Mouse (Mus musculus) midbrain, embryonic 12.5 days (tissue): ENCODE data around the gene Elmo3. TPM values are rescaled to one million over a fixed set of nuclear protein-coding genes. Genes with fewer than 3 reads are reported as not detected.

Experiments
- ATAC-seq: fragments of 200-750 bp; cut with Nextera tagmentation; 2 replicates; pipeline ENCODE4 v1.8.0; 2017; ENCODE audit warnings: low read depth, moderate TSS enrichment, moderate library complexity; ENCODE audit not compliant: low FRiP score
- H3K27ac ChIP-seq: fragments of 300-500 bp; sonication (generic); replicated peaks from 2 replicates; pipeline ENCODE4 v1.5.1; 2016; ENCODE audit warnings: mild to moderate bottlenecking
- H3K27me3 ChIP-seq: fragments of 300-500 bp; sonication (generic); 2 replicates; pipeline ENCODE4 v1.6.1; 2016; ENCODE audit warnings: mild to moderate bottlenecking
- H3K36me3 ChIP-seq: fragments of 300-500 bp; sonication (generic); 2 replicates; pipeline ENCODE4 v1.6.1; 2016
- H3K4me1 ChIP-seq: fragments of 300-500 bp; sonication (generic); 2 replicates; pipeline ENCODE4 v1.6.1; 2016
- H3K4me2 ChIP-seq: fragments of 300-500 bp; sonication (generic); replicated peaks from 2 replicates; pipeline ENCODE4 v1.6.1; 2016; ENCODE audit warnings: mild to moderate bottlenecking, moderate library complexity
- H3K4me3 ChIP-seq: fragments of 300-500 bp; sonication (generic); 2 replicates; pipeline ENCODE4 v1.5.1; 2016; ENCODE audit warnings: mild to moderate bottlenecking
- H3K9ac ChIP-seq: fragments of 300-500 bp; sonication (generic); replicated peaks from 2 replicates; pipeline ENCODE4 v1.6.1; 2016; ENCODE audit warnings: mild to moderate bottlenecking, moderate library complexity
- H3K9me3 ChIP-seq: fragments of 300-500 bp; sonication (generic); 2 replicates; pipeline ENCODE4 v1.6.1; 2016; ENCODE audit warnings: mild to moderate bottlenecking
- WGBS: fragments of 180-500 bp; shearing (Covaris S2); methylation state at CpG from one replicate; pipeline ENCODE4 v1.1.7; 2016; 5-methylcytosine and 5-hydroxymethylcytosine counted together
- polyA plus RNA-seq: library from polyadenylated mRNA; unstranded; fragments of >200 nt; fragmentation: Nextera tagmentation; extraction: Ambion mirVana; gene quantifications from 2 replicates; pipeline ENCODE4 v1.2.1, GENCODE M21; 2016

The Elmo3 gene
- polyA plus RNA-seq, 1 experiment from 2014 or later = 1.7 TPM

GRCm38 (mm10) chr8:105304325-105305210 lies 833 bp upstream of the Elmo3 start:
- Histone ChIP-seq H3K9me3 (no peaks in the 10 kb centered on the region), H3K4me2 (no peak overlapping the region), H3K27me3 (no peaks in the 10 kb centered on the region), H3K4me1 (peaks cover 12% of the 10 kb centered on the region), H3K36me3 (peaks cover 82% of the 10 kb centered on the region), H3K27ac (no peak overlapping the region), H3K9ac (no peak overlapping the region), H3K4me3 (no peak overlapping the region)
- ATAC-seq = no peak; the same call in 1 of the 2 replicates
- WGBS = 79% methylated on average over 9 of the region's 9 CpGs

GRCm38 (mm10) chr8:105306146-105306691 lies 818 bp downstream of the Elmo3 start:
- Histone ChIP-seq H3K27me3 (no peaks in the 10 kb centered on the region), H3K4me3 (0 out of 2 replicates have a peak overlapping the region, but pooled peaks have one; percentile 12)

GRCm38 (mm10) chr8:105307670-105308069 lies 2.3 kb downstream of the Elmo3 start:
- Histone ChIP-seq H3K36me3 (peaks cover 63% of the 10 kb centered on the region), H3K4me2 (no peak overlapping the region), H3K27me3 (no peaks in the 10 kb centered on the region), H3K27ac (no peak overlapping the region), H3K4me3 (no peak overlapping the region), H3K4me1 (peaks cover 12% of the 10 kb centered on the region), H3K9ac (no peak overlapping the region), H3K9me3 (no peaks in the 10 kb centered on the region)
- 95% methylated on average over 13 of the region's 13 CpGs for whole genome bisulfite sequencing
- no peak for ATAC-seq

More at GRCm38 (mm10) chr8:105306146-105306691, 818 bp downstream of the Elmo3 start:
- H3K27ac ChIP-seq = peak overlapping the region; percentile 46; the same call in 1 of the 2 replicates
- H3K9ac ChIP-seq = no peak overlapping the region
- 61% methylated on average over 5 of the region's 5 CpGs for WGBS
- H3K4me2 ChIP-seq = peak overlapping the region; percentile 42
- H3K4me1 ChIP-seq = peaks cover 12% of the 10 kb centered on the region
- no peaks in the 10 kb centered on the region for H3K9me3 ChIP-seq
- H3K36me3 ChIP-seq = peaks cover 71% of the 10 kb centered on the region
- ATAC-seq = peak; percentile 11; the same call in 1 of the 2 replicates

GRCm38 (mm10) chr8:105308428-105308827 lies 3.0 kb downstream of the Elmo3 start:
- no peak overlapping the region for H3K27ac ChIP-seq

DNA sequence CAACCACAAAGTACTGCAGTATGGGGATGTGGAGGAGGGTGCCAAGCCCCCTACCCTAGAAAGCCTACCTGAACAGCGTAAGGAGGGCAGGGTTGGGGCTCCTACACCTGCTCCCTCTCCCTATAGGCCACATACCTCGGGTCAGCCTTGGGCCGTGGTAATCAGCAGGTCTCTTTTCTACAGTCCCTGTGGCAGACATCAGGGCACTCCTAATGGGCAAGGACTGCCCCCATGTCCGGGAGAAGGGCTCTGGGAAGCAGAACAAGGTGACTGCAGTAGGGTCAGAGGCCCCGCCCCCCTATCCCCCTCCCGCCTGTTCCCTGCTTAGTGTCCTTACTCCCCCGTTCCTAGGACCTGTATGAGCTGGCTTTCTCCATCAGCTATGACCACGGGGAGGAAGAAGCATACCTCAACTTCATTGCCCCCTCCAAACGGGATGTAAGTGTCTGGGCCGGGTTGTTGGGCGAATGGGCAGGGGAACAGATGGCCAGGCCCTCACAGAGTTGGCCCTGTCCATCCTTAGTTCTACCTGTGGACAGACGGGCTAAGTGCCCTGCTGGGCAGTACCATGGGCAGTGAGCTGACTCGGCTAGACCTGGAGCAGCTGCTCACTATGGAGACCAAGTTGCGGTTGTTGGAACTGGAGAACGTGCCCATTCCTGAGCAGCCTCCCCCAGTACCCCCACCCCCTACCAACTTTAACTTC lies 3.9 kb downstream of the Elmo3 start:
- Histone ChIP-seq H3K27me3 (no peaks in the 10 kb centered on the region), H3K4me2 (no peak overlapping the region), H3K4me3 (no peak overlapping the region), H3K27ac (no peak overlapping the region), H3K4me1 (peaks cover 12% of the 10 kb centered on the region), H3K36me3 (peaks cover 64% of the 10 kb centered on the region), H3K9ac (no peak overlapping the region), H3K9me3 (no peaks in the 10 kb centered on the region)
- ATAC-seq = no peak
- 82% methylated on average over 15 of the region's 15 CpGs for WGBS

More at GRCm38 (mm10) chr8:105308428-105308827, 3.0 kb downstream of the Elmo3 start:
- Histone ChIP-seq H3K4me1 (peaks cover 12% of the 10 kb centered on the region), H3K9me3 (no peaks in the 10 kb centered on the region), H3K4me2 (no peak overlapping the region), H3K9ac (no peak overlapping the region), H3K4me3 (no peak overlapping the region), H3K27me3 (no peaks in the 10 kb centered on the region), H3K36me3 (peaks cover 64% of the 10 kb centered on the region)
- 95% methylated on average over 10 of the region's 10 CpGs for WGBS
- no peak for ATAC-seq

DNA sequence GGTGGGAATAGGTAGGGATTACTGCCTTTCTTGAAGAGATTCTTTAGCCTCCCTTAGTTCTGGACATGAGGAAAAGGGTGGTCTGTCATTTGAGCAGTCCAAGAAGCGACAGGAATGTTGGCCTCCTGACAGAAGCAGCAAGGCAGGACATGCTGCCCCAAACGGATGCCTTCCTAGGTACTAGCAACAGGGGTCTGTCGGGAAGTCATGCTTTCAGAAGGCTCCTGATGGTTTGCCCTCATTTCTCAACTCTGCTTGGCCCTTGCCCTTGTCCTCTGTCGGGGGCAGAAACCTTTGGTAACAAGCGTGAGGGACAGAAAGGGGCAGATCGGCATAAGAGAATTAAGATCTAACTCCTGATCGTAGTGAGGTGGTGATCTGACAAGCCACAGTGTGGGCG lies 4.7 kb downstream of the Elmo3 start:
- no peak for ATAC-seq
- Histone ChIP-seq H3K4me1 (peaks cover 12% of the 10 kb centered on the region), H3K9ac (no peak overlapping the region), H3K4me2 (no peak overlapping the region), H3K9me3 (no peaks in the 10 kb centered on the region), H3K27me3 (no peaks in the 10 kb centered on the region), H3K4me3 (no peak overlapping the region), H3K36me3 (peaks cover 66% of the 10 kb centered on the region), H3K27ac (no peak overlapping the region)
- 87% methylated on average over 8 of the region's 8 CpGs for WGBS

DNA sequence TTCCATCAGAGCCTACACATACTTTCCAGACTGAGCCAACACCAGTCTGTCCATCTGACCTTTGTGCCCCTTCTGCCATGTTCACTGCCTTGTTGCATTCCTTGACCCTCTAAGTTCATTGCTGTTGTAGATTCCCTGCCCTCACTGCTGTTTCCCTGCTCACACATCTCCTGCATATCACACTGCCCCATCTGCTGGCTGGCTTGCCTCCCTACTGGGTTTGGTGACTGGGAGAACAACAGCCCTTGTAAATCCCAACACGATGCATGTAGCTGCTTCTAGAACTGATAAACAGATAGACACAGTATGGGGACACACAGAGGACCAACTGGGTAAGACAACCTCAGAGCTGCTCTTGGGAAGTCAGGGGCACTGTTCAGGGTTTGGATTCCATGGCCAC lies 6.3 kb downstream of the Elmo3 start:
- H3K36me3 ChIP-seq = peaks cover 76% of the 10 kb centered on the region

DNA sequence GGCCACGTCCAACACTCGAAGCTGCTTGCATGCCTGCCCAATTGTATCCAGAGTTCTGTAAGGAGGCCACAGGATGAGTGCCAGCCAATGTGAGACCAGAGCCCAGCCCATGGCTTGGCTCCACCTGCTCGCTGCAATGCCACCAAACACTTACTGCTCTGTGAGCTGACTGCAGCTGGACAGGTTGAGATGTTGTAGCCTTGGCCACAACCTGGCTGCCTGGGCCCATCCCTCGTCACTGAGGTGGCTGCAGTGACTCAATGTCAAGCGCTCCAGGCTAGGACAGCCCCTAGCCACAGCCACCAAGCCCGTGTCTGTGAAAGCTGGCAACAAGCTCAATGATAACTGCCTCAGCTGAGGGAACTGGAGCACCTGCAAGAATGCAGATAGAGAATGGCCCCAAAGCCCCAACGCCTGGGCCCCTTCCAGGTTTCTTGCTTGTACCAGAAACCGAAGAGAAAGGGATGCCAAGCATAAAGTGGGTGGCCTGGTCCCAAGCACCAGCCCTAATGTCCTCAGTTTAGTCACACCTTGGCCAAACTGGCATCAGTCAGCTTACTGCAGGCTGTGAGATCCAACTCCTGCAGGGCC lies 7.6 kb downstream of the Elmo3 start:
- ATAC-seq = no peak
- Histone ChIP-seq H3K9me3 (no peaks in the 10 kb centered on the region), H3K4me2 (no peak overlapping the region), H3K4me3 (no peak overlapping the region), H3K9ac (no peak overlapping the region), H3K27me3 (no peaks in the 10 kb centered on the region), H3K36me3 (peaks cover 73% of the 10 kb centered on the region), H3K4me1 (no peaks in the 10 kb centered on the region), H3K27ac (no peak overlapping the region)
- WGBS = 88% methylated on average over 8 of the region's 8 CpGs

More for the DNA sequence above, 6.3 kb downstream of the Elmo3 start:
- no peaks in the 10 kb centered on the region for H3K27me3 ChIP-seq
- no peak for ATAC-seq
- no peak overlapping the region for H3K4me3 ChIP-seq
- 85% methylated on average over 1 of the region's 1 CpGs for WGBS
- H3K27ac ChIP-seq = no peak overlapping the region
- no peak overlapping the region for H3K9ac ChIP-seq
- H3K9me3 ChIP-seq = no peaks in the 10 kb centered on the region
- H3K4me2 ChIP-seq = no peak overlapping the region
- no peaks in the 10 kb centered on the region for H3K4me1 ChIP-seq

GRCm38 (mm10) chr8:105313622-105314402 lies 8.4 kb downstream of the Elmo3 start:
- no peak for ATAC-seq
- Histone ChIP-seq H3K4me3 (no peak overlapping the region), H3K9me3 (no peaks in the 10 kb centered on the region), H3K9ac (no peak overlapping the region), H3K4me1 (no peaks in the 10 kb centered on the region), H3K36me3 (peaks cover 72% of the 10 kb centered on the region), H3K4me2 (no peak overlapping the region), H3K27me3 (no peaks in the 10 kb centered on the region), H3K27ac (no peak overlapping the region)
- WGBS = 88% methylated on average over 9 of the region's 9 CpGs

- H3K9me3 ChIP-seq = no peaks in the 10 kb centered on the region
- no peak for ATAC-seq
- H3K9ac ChIP-seq = no peak overlapping the region
- peaks cover 65% of the 10 kb centered on the region for H3K36me3 ChIP-seq
- no peaks in the 10 kb centered on the region for H3K4me1 ChIP-seq
- no peak overlapping the region for H3K27ac ChIP-seq
- H3K4me3 ChIP-seq = no peak overlapping the region
- WGBS = 93% methylated on average over 18 of the region's 18 CpGs
- H3K27me3 ChIP-seq = no peaks in the 10 kb centered on the region
- no peak overlapping the region for H3K4me2 ChIP-seq
Observed at GRCm38 (mm10) chr8:105315073-105315769, 9.8 kb downstream of the Elmo3 start.

DNA sequence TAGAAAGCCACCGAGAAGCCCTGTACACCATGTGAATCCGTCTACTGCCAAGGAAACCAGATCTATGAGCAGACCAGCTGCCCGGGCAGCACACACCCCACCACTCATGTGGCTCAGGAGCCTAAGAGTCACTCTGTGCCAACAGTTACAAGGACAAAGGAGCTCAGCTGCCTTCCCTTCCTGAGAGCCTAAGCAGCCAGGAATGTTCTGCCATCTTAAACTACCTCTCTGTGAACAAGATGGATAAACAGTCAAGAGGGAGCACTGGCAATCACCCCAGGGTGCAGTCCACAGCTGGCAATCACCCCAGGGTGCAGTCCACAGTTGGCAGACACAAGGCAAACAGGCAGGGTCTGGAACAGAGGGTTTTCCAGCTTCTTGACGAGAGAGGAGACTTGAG lies 12.5 kb downstream of the Elmo3 start:
- Histone ChIP-seq H3K4me1 (no peaks in the 10 kb centered on the region), H3K9ac (no peak overlapping the region), H3K4me2 (no peak overlapping the region), H3K4me3 (no peak overlapping the region), H3K27ac (no peak overlapping the region), H3K9me3 (no peaks in the 10 kb centered on the region), H3K27me3 (no peaks in the 10 kb centered on the region), H3K36me3 (peaks cover 64% of the 10 kb centered on the region)
- no peak for ATAC-seq
- WGBS = 88% methylated on average over 4 of the region's 4 CpGs
